Mouse (Mus musculus): ENCODE results near the gene Gcn1l1. TPM values are rescaled to one million over a fixed set of nuclear protein-coding genes. Genes with fewer than 3 reads are reported as not detected.

Gene Gcn1l1
- polyA plus RNA-seq, 1 experiment, result 48.3 TPM

- Histone ChIP-seq H3K4me3 (ENCODE audit: extremely low read depth, insufficient read depth, insufficient read length) (no peak overlapping the region), H3K4me1 (ENCODE audit: control insufficient read depth, insufficient read depth, insufficient read length) (peaks cover 9% of the 10 kb centered on the region; the same call in 1 of the 2 replicates), H3K36me3 (ENCODE audit: control insufficient read depth, insufficient read depth, low read length) (peaks cover 19% of the 10 kb centered on the region), H3K27ac (ENCODE audit: insufficient read depth, low read length) (no peak overlapping the region), H3K27me3 (ENCODE audit: control insufficient read depth, insufficient read depth, low read length) (no peaks in the 10 kb centered on the region)
- no peak for DNase-seq (ENCODE audit: low read depth in 1 of 2, low spot score in 2 of 2)
- TF ChIP-seq CTCF (IDR thresholded peaks at IDR 0.05; ENCODE audit: extremely low read depth, insufficient read depth, insufficient read length, insufficient replicate concordance), result no peak
- no peak for TF ChIP-seq POLR2A (IDR thresholded peaks at IDR 0.05; ENCODE audit: low read depth, low read length)
- WGBS, result 85% methylated on average over 7 of the region's 7 CpGs
These were observed 57.6 kb downstream of the Gcn1l1 start for GRCm38 (mm10) chr5:115622686-115623085.

- Histone ChIP-seq H3K36me3 (ENCODE audit: control insufficient read depth, insufficient read depth, low read length) (peaks cover 19% of the 10 kb centered on the region), H3K4me3 (ENCODE audit: extremely low read depth, insufficient read depth, insufficient read length) (no peak overlapping the region), H3K4me1 (ENCODE audit: control insufficient read depth, insufficient read depth, insufficient read length) (peaks cover 13% of the 10 kb centered on the region), H3K27ac (ENCODE audit: insufficient read depth, low read length) (peak overlapping the region; percentile 67), H3K27me3 (ENCODE audit: control insufficient read depth, insufficient read depth, low read length) (no peaks in the 10 kb centered on the region)
- 38% methylated on average over 9 of the region's 9 CpGs for WGBS
- TF ChIP-seq CTCF (IDR thresholded peaks at IDR 0.05; ENCODE audit: extremely low read depth, insufficient read depth, insufficient read length, insufficient replicate concordance) (no peak), POLR2A (IDR thresholded peaks at IDR 0.05; ENCODE audit: low read depth, low read length) (no peak)
- peak; percentile 34 to 39 for DNase-seq (ENCODE audit: low read depth in 1 of 2, low spot score in 2 of 2)
These were observed 58.8 kb downstream of the Gcn1l1 start for GRCm38 (mm10) chr5:115623694-115624440.

- TF ChIP-seq CTCF (IDR thresholded peaks at IDR 0.05; ENCODE audit: extremely low read depth, insufficient read depth, insufficient read length, insufficient replicate concordance) (no peak), POLR2A (IDR thresholded peaks at IDR 0.05; ENCODE audit: low read depth, low read length) (no peak)
- H3K4me3 ChIP-seq (ENCODE audit: extremely low read depth, insufficient read depth, insufficient read length), result no peak overlapping the region
- H3K36me3 ChIP-seq (ENCODE audit: control insufficient read depth, insufficient read depth, low read length), result peaks cover 6% of the 10 kb centered on the region
- H3K27ac ChIP-seq (ENCODE audit: insufficient read depth, low read length), result no peak overlapping the region; the same call in 1 of the 2 replicates
- DNase-seq (ENCODE audit: low read depth in 1 of 2, low spot score in 2 of 2), result no peak
- no peaks in the 10 kb centered on the region for H3K27me3 ChIP-seq (ENCODE audit: control insufficient read depth, insufficient read depth, low read length)
- WGBS, result 90% methylated on average over 10 of the region's 10 CpGs
- peaks cover 15% of the 10 kb centered on the region for H3K4me1 ChIP-seq (ENCODE audit: control insufficient read depth, insufficient read depth, insufficient read length)
These were observed 61.3 kb downstream of the Gcn1l1 start for GRCm38 (mm10) chr5:115626237-115626886.

- H3K27me3 ChIP-seq (ENCODE audit: control insufficient read depth, insufficient read depth, low read length), result no peaks in the 10 kb centered on the region
- WGBS, result 15% methylated on average over 8 of the region's 8 CpGs
- peaks cover 19% of the 10 kb centered on the region for H3K4me1 ChIP-seq (ENCODE audit: control insufficient read depth, insufficient read depth, insufficient read length)
- no peak for TF ChIP-seq CTCF (IDR thresholded peaks at IDR 0.05; ENCODE audit: extremely low read depth, insufficient read depth, insufficient read length, insufficient replicate concordance)
- TF ChIP-seq POLR2A (IDR thresholded peaks at IDR 0.05; ENCODE audit: low read depth, low read length), result no peak
- no peak overlapping the region for H3K27ac ChIP-seq (ENCODE audit: insufficient read depth, low read length)
- no peak overlapping the region for H3K4me3 ChIP-seq (ENCODE audit: extremely low read depth, insufficient read depth, insufficient read length)
- H3K36me3 ChIP-seq (ENCODE audit: control insufficient read depth, insufficient read depth, low read length), result no peaks in the 10 kb centered on the region
- no peak for DNase-seq (ENCODE audit: low read depth in 1 of 2, low spot score in 2 of 2)
These were observed 63.0 kb downstream of the Gcn1l1 start for GRCm38 (mm10) chr5:115628083-115628482.

GRCm38 (mm10) chr5:115629672-115630071 lies 64.6 kb downstream of the Gcn1l1 start:
- WGBS, result 72% methylated on average over 4 of the region's 4 CpGs
- TF ChIP-seq CTCF (IDR thresholded peaks at IDR 0.05; ENCODE audit: extremely low read depth, insufficient read depth, insufficient read length, insufficient replicate concordance), result no peak
- no peak for TF ChIP-seq POLR2A (IDR thresholded peaks at IDR 0.05; ENCODE audit: low read depth, low read length)
- no peak overlapping the region for H3K27ac ChIP-seq (ENCODE audit: insufficient read depth, low read length)
- H3K4me1 ChIP-seq (ENCODE audit: control insufficient read depth, insufficient read depth, insufficient read length), result peaks cover 23% of the 10 kb centered on the region
- no peaks in the 10 kb centered on the region for H3K27me3 ChIP-seq (ENCODE audit: control insufficient read depth, insufficient read depth, low read length)
- H3K36me3 ChIP-seq (ENCODE audit: control insufficient read depth, insufficient read depth, low read length), result no peaks in the 10 kb centered on the region
- no peak for DNase-seq (ENCODE audit: low read depth in 1 of 2, low spot score in 2 of 2)
- no peak overlapping the region for H3K4me3 ChIP-seq (ENCODE audit: extremely low read depth, insufficient read depth, insufficient read length)

GRCm38 (mm10) chr5:115630291-115630690 lies 65.2 kb downstream of the Gcn1l1 start:
- 90% methylated on average over 5 of the region's 5 CpGs for WGBS
- no peaks in the 10 kb centered on the region for H3K27me3 ChIP-seq (ENCODE audit: control insufficient read depth, insufficient read depth, low read length)
- H3K36me3 ChIP-seq (ENCODE audit: control insufficient read depth, insufficient read depth, low read length), result no peaks in the 10 kb centered on the region
- peaks cover 28% of the 10 kb centered on the region for H3K4me1 ChIP-seq (ENCODE audit: control insufficient read depth, insufficient read depth, insufficient read length)
- TF ChIP-seq CTCF (IDR thresholded peaks at IDR 0.05; ENCODE audit: extremely low read depth, insufficient read depth, insufficient read length, insufficient replicate concordance), result no peak
- TF ChIP-seq POLR2A (IDR thresholded peaks at IDR 0.05; ENCODE audit: low read depth, low read length), result no peak
- no peak overlapping the region for H3K27ac ChIP-seq (ENCODE audit: insufficient read depth, low read length)
- no peak for DNase-seq (ENCODE audit: low read depth in 1 of 2, low spot score in 2 of 2)
- no peak overlapping the region for H3K4me3 ChIP-seq (ENCODE audit: extremely low read depth, insufficient read depth, insufficient read length)
